Mouse (Mus musculus) testis, postnatal 10 days (tissue): Measurements from ENCODE around the gene March2.

Experiments used
- DNase-seq: peaks from one replicate; pipeline ENCODE4 v3.0.0; 2021; ENCODE audit warnings: low spot score

Gene March2

GRCm38 (mm10) chr17:33718384-33718881 lies at the start of gene March2:
Gene March2, minus strand, starts transcription at chr17:33718670.
- DNase-seq, result peak; percentile 99

- DNase-seq, result no peak
Observed at GRCm38 (mm10) chr17:33766389-33766788, 47.9 kb upstream of the March2 start.

GRCm38 (mm10) chr17:33760255-33761165 lies 42.0 kb upstream of the March2 start, which contains the start of gene Rab11b:
Gene Rab11b, minus strand, starts transcription at chr17:33760530.
- DNase-seq, result peak; percentile 99

GRCm38 (mm10) chr17:33759767-33760254 lies 41.3 kb upstream of the March2 start:
- DNase-seq, result peak; percentile 99

GRCm38 (mm10) chr17:33757231-33757630 lies 38.8 kb upstream of the March2 start:
- DNase-seq, result no peak

GRCm38 (mm10) chr17:33756108-33756790 lies 37.8 kb upstream of the March2 start:
- no peak for DNase-seq

- no peak for DNase-seq
Observed at GRCm38 (mm10) chr17:33755418-33756107, 37.1 kb upstream of the March2 start.

- no peak for DNase-seq
Observed at GRCm38 (mm10) chr17:33754656-33755055, 36.2 kb upstream of the March2 start.

GRCm38 (mm10) chr17:33752297-33752696 lies 33.8 kb upstream of the March2 start:
- no peak for DNase-seq

GRCm38 (mm10) chr17:33751181-33751580 lies 32.7 kb upstream of the March2 start:
- no peak for DNase-seq

- DNase-seq, result no peak
Observed at GRCm38 (mm10) chr17:33749451-33749850, 31.0 kb upstream of the March2 start.

GRCm38 (mm10) chr17:33746011-33746410 lies 27.5 kb upstream of the March2 start:
- no peak for DNase-seq

GRCm38 (mm10) chr17:33744686-33745384 lies 26.4 kb upstream of the March2 start:
- DNase-seq, result peak; percentile 25

GRCm38 (mm10) chr17:33742420-33742819 lies 23.9 kb upstream of the March2 start:
- DNase-seq, result peak; percentile 12

GRCm38 (mm10) chr17:33733526-33733925 lies 15.1 kb upstream of the March2 start:
- DNase-seq, result peak; percentile 32

GRCm38 (mm10) chr17:33732556-33733083 lies 14.2 kb upstream of the March2 start:
- peak; percentile 52 for DNase-seq

GRCm38 (mm10) chr17:33729215-33729614 lies 10.7 kb upstream of the March2 start:
- DNase-seq, result peak; percentile 29

- DNase-seq, result peak; percentile 25
Observed at GRCm38 (mm10) chr17:33728396-33728795, 9.9 kb upstream of the March2 start.

- DNase-seq, result no peak
Observed at GRCm38 (mm10) chr17:33719736-33720378, 1.4 kb upstream of the March2 start.

- peak; percentile 34 for DNase-seq
Observed at GRCm38 (mm10) chr17:33718944-33719725, 665 bp upstream of the March2 start.
